ENCODE assay signal across 10 mouse cellular contexts in the genomic region with DNA sequence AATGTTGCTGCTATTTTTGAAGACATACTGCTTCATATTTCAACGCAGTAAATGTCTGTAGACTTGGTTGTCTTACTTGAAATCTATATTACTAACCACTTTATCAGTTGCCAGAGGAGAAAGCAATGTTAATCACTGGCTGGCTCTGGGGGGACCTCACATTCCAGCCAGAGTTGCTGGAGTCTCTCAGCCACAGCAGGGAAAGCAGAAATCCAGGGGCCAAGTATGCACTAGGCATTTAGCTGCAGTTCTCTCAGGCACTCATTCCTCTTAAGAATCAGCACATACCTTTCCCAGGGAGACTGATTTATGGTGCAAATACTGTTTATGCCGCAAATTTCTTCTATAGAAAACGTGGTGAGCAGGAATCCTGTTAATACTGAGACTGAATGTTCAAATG.
DNase-seq lines count a peak whose midpoint lies in the region; ATAC-seq and TF ChIP-seq lines count a peak whose summit lies in the region.
"Had no signal": no experiment of that assay in that cellular context is flagged by ENCODE, and none has a peak within 500 bp of the region (broad histone marks: within the 10 kb centered on the region; RNA-seq: fewer than 3 reads in every experiment).

No protein-coding gene starts in this region.

- TF ChIP-seq POLR2A in brain, embryonic 14.5 days (IDR thresholded peaks at IDR 0.05; ENCODE audit: borderline replicate concordance, extremely low read depth, insufficient read depth, insufficient read length, poor library complexity, severe bottlenecking) = no peak

- H3K4me1 ChIP-seq in intestine, embryonic 14.5 days (replicated peaks; ENCODE audit: control insufficient read depth, insufficient read depth, low read length) = 0 out of 2 replicates have a peak, but pooled peaks cover 2% of the 10 kb centered on the region
- H3K4me1 ChIP-seq in intestine, postnatal 0 days (replicated peaks; ENCODE audit: control insufficient read depth, insufficient read depth, low read length) = no peaks in the 10 kb centered on the region
- H3K4me1 ChIP-seq: neural tube, embryonic 15.5 days had no signal

- WGBS in intestine, embryonic 14.5 days = 26% methylated on average over 3 of the region's 3 CpGs
- WGBS in intestine, postnatal 0 days = 37% methylated on average over 3 of the region's 3 CpGs

- no peaks in the 10 kb centered on the region for H3K36me3 ChIP-seq in intestine, embryonic 14.5 days (ENCODE audit: control insufficient read depth, insufficient read depth, low read length)
- no peaks in the 10 kb centered on the region for H3K36me3 ChIP-seq in intestine, postnatal 0 days (ENCODE audit: control insufficient read depth, insufficient read depth)
- H3K36me3 ChIP-seq: G1E; neural tube, embryonic 15.5 days had no signal

- H3K9me3 ChIP-seq in intestine, embryonic 14.5 days (ENCODE audit: control insufficient read depth, low read length) = no peaks in the 10 kb centered on the region
- no peaks in the 10 kb centered on the region for H3K9me3 ChIP-seq in intestine, postnatal 0 days (ENCODE audit: control insufficient read depth)
- H3K9me3 ChIP-seq: G1E; neural tube, embryonic 15.5 days had no signal

- no peaks in the 10 kb centered on the region for H3K27me3 ChIP-seq in intestine, embryonic 14.5 days (replicated peaks; ENCODE audit: control insufficient read depth, insufficient read depth, low read length)
- no peaks in the 10 kb centered on the region for H3K27me3 ChIP-seq in intestine, postnatal 0 days (replicated peaks; ENCODE audit: control insufficient read depth, insufficient read depth, low read length)
- H3K27me3 ChIP-seq: neural tube, embryonic 15.5 days had no signal

- DNase-seq in intestine, embryonic 14.5 days (ENCODE audit: low spot score) = no peak
- DNase-seq in brain, embryonic 14.5 days (ENCODE audit: low read depth) = peak; percentile 81
- peak; percentile 36 for DNase-seq in embryo, embryonic 11 days
- DNase-seq in kidney, postnatal 4 days = peak; percentile 19 to 31
- no peak for DNase-seq in spleen, postnatal 36 days (ENCODE audit: low spot score in 2 of 2)
- DNase-seq in cerebellum, postnatal 25 days = no peak
- DNase-seq: cerebellum, adult 11 months had no signal

- no peak overlapping the region for H3K4me3 ChIP-seq in intestine, embryonic 14.5 days (ENCODE audit: low read depth, low read length)
- no peak overlapping the region for H3K4me3 ChIP-seq in intestine, postnatal 0 days (ENCODE audit: low read depth, low read length)
- H3K4me3 ChIP-seq: neural tube, embryonic 15.5 days had no signal

- H3K4me2 ChIP-seq in intestine, embryonic 14.5 days (ENCODE audit: low read length) = no peak overlapping the region
- H3K4me2 ChIP-seq in intestine, postnatal 0 days (replicated peaks; ENCODE audit: low read depth) = no peak overlapping the region
- H3K4me2 ChIP-seq: neural tube, embryonic 15.5 days had no signal

- H3K27ac ChIP-seq in intestine, embryonic 14.5 days (ENCODE audit: low read depth) = peak overlapping the region; percentile 16; the same call in 1 of the 2 replicates
- H3K27ac ChIP-seq in intestine, postnatal 0 days (ENCODE audit: low read depth, low read length) = no peak overlapping the region
- H3K27ac ChIP-seq: neural tube, embryonic 15.5 days had no signal

- no peak for TF ChIP-seq CTCF in intestine, postnatal 0 days (IDR thresholded peaks at IDR 0.05; ENCODE audit: low read depth)
- TF ChIP-seq CTCF in brain, embryonic 14.5 days (IDR thresholded peaks at IDR 0.05; ENCODE audit: borderline replicate concordance, extremely low read depth, insufficient read depth, insufficient read length) = no peak

- H3K9ac ChIP-seq in intestine, embryonic 14.5 days (ENCODE audit: low read length) = no peak overlapping the region
- no peak overlapping the region for H3K9ac ChIP-seq in intestine, postnatal 0 days (ENCODE audit: low read depth, low read length)
- H3K9ac ChIP-seq: neural tube, embryonic 15.5 days had no signal

- ATAC-seq in intestine, embryonic 14.5 days (replicated peaks; ENCODE audit: low FRiP score, low TSS enrichment, low read depth) = no peak
- ATAC-seq in intestine, postnatal 0 days = no peak

Comparison
In these comparisons a context has a peak if more than half of its experiments do, and no peak if none do; other contexts are left out.
1. DNase-seq: peak in brain, embryonic 14.5 days (single experiment), embryo, embryonic 11 days (single experiment) and kidney, postnatal 4 days (2 of 2); none in intestine, embryonic 14.5 days (single experiment), spleen, postnatal 36 days (0 of 2) and cerebellum, postnatal 25 days (0 of 2).